Mouse (Mus musculus) bone marrow, adult 2 months (tissue): ENCODE data around the gene Eci3.

Experiments
- CTCF ChIP-seq: fragments of 200-500 bp; IDR thresholded peaks from 2 replicates; pipeline ENCODE4 v1.5.1; 2011; ENCODE audit warnings: low read length, control low read depth; ENCODE audit not compliant: control insufficient read depth, insufficient read depth
- POLR2A ChIP-seq: fragments of 200-500 bp; IDR thresholded peaks from 2 replicates; pipeline ENCODE4 v1.6.1; 2011; ENCODE audit warnings: low read depth, mild to moderate bottlenecking, control low read depth, low read length, borderline replicate concordance; ENCODE audit not compliant: control insufficient read depth

DNA sequence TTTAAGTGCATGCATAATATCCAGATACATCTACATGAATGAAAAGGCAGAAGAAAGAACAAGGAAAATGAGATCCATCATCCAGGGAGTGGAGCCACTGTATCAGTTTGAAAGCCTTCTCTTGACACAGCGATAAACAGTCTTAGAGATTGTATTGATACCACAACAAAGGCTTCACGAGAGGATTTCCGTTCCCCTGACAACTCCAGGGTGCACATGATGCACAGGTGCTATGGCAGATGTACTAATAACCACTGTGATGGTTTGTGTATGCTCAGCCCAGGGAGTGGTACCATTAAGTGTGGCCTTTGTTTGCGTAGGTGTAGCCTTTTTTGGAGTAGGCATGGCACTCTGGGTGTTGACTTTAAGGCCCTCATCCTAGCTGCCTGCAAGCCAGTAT is 6.7 kb downstream of the Eci3 start:
- TF ChIP-seq CTCF, result no peak
- TF ChIP-seq POLR2A, result no peak
